ENCODE assay signal across 17 mouse cellular contexts in the genomic region with DNA sequence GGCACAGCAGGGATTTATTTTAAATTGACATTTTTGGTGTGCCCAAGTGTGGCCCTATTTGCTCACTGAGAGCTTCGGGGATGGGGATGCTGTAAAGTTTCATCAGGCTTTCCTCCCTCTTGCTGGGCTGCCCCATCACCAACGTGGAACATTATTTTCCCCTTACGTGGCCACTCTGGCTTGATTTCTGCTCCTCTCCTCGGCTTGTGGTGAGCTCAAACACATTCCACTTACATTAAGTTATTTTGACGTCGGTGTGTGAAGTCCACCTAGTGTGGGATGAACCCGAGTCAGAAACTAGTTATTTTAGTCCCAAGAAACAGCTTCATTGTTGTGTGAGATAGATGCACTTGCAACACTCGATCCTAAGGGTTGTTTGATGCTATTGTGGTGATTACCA.
"Had no signal": no experiment of that assay in that cellular context is flagged by ENCODE, and none has a peak within 500 bp of the region (broad histone marks: within the 10 kb centered on the region; RNA-seq: fewer than 3 reads in every experiment).

No protein-coding gene starts in this region.

- H3K9ac ChIP-seq: neural tube, embryonic 12.5 days; neural tube, embryonic 13.5 days; neural tube, embryonic 15.5 days; stomach, embryonic 15.5 days had no signal

- H3K27ac ChIP-seq: neural tube, embryonic 12.5 days; neural tube, embryonic 13.5 days; neural tube, embryonic 15.5 days; stomach, embryonic 15.5 days; stomach, postnatal 0 days had no signal

- H3K27me3 ChIP-seq: neural tube, embryonic 12.5 days; neural tube, embryonic 13.5 days; neural tube, embryonic 15.5 days; stomach, embryonic 15.5 days had no signal

- H3K36me3 ChIP-seq: neural tube, embryonic 12.5 days; neural tube, embryonic 13.5 days; neural tube, embryonic 15.5 days; stomach, embryonic 15.5 days had no signal

- DNase-seq: retina, postnatal 1 day; right cerebral cortex, adult 18-20 months; right cerebral cortex, postnatal 14 days; right cerebral cortex, postnatal 25 days; right cerebral cortex, postnatal 4 days; spleen, adult 18-20 months; thymus, adult 18-20 months; thymus, adult 2 months; thymus, postnatal 14 days; thymus, postnatal 25 days; thymus, postnatal 36 days; thymus, postnatal 4 days had no signal

- H3K4me1 ChIP-seq: neural tube, embryonic 12.5 days; neural tube, embryonic 13.5 days; neural tube, embryonic 15.5 days; stomach, embryonic 15.5 days had no signal

- H3K9me3 ChIP-seq: neural tube, embryonic 12.5 days; neural tube, embryonic 13.5 days; neural tube, embryonic 15.5 days; stomach, embryonic 15.5 days had no signal

- H3K4me2 ChIP-seq: neural tube, embryonic 12.5 days; neural tube, embryonic 13.5 days; neural tube, embryonic 15.5 days; stomach, embryonic 15.5 days had no signal

- H3K4me3 ChIP-seq: neural tube, embryonic 12.5 days; neural tube, embryonic 13.5 days; neural tube, embryonic 15.5 days; stomach, embryonic 15.5 days had no signal
